Mouse (Mus musculus): ENCODE results near the gene Spic.

- no peak for TF ChIP-seq CTCF (IDR thresholded peaks at IDR 0.05; ENCODE audit: extremely low read depth, insufficient read depth, low read length)
- TF ChIP-seq POLR2A (IDR thresholded peaks at IDR 0.05; ENCODE audit: extremely low read depth, insufficient read depth, low read length), result no peak
Observed at GRCm38 (mm10) chr10:88700938-88701337, 16.1 kb upstream of the Spic start.
